Mouse (Mus musculus) macrophage (primary cell): Measurements from ENCODE around the gene Nub1. TPM values are rescaled to one million over a fixed set of nuclear protein-coding genes. Genes with fewer than 3 reads are reported as not detected.

Experiments used
- H3K27ac ChIP-seq: fragments of 350-480 bp; formaldehyde crosslinking; 2 replicates; pipeline ENCODE4 v1.9.0; 2021
- H3K36me3 ChIP-seq: fragments of 350-480 bp; formaldehyde crosslinking; 2 replicates; pipeline ENCODE4 v1.9.0; 2021; ENCODE audit errors: inconsistent target
- H3K4me3 ChIP-seq: fragments of 350-480 bp; formaldehyde crosslinking; 2 replicates; pipeline ENCODE4 v1.9.0; 2021; ENCODE audit errors: inconsistent target
- H3K79me2 ChIP-seq: fragments of 350-480 bp; formaldehyde crosslinking; 2 replicates; pipeline ENCODE4 v1.9.0; 2021; ENCODE audit errors: inconsistent target
- WGBS: methylation state at CpG from one replicate; pipeline ENCODE4 v1.1.7; 2026; ENCODE audit warnings: inconsistent platforms; ENCODE audit not compliant: missing documents; 5-methylcytosine and 5-hydroxymethylcytosine counted together
- polyA plus RNA-seq: library from polyadenylated mRNA; stranded (reverse); fragments of 250-400 nt; gene quantifications from 3 replicates; pipeline ENCODE4 v1.2.4, GENCODE M21; 2018; ENCODE audit warnings: inconsistent platforms

Nub1 gene
- polyA plus RNA-seq, 1 experiment from 2014 or later, result 97.0 TPM

DNA sequence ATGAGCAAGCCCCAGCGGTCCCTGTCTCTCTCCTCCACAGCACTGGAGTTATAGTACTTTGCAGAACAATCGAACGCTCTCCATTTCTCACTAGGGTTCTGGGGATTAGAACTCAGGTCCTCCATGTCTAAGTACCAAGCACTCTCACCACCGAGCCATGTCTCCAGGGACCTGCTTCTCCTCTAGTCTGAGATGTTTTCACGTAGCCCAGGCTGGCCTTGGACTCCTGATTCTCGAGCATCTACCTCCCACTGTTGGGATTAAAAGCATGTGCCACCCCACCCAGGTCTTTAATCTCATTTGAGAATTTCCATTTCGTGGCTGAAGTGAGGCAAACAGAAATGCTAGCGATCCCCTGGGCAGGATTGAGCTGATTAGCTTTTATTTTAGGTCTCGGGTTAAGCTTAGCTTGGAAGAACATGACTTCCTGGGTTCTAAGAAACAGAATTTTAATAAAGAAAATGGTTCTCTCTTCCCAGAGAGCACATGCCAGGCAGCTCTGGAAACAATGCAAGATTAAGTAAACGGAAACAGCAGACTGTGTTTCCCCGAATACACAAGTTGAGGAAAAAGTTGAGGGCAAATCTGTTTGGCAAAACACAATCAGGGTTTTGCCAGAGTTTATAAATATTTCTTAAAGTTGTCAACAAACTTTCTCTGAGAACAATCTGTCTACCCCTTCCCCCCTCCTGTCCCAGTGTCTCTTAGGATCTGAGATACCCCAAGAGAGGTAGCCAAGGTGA is 38.4 kb downstream of the Nub1 start:
- H3K4me3 ChIP-seq, result no peak overlapping the region
- WGBS, result 91% methylated on average over 11 of the region's 11 CpGs
- no peaks in the 10 kb centered on the region for H3K79me2 ChIP-seq
- H3K36me3 ChIP-seq, result no peaks in the 10 kb centered on the region
- H3K27ac ChIP-seq, result no peak overlapping the region

GRCm38 (mm10) chr5:24724270-24724634 is 38.9 kb downstream of the Nub1 start:
- no peak overlapping the region for H3K4me3 ChIP-seq
- no peaks in the 10 kb centered on the region for H3K36me3 ChIP-seq
- no peaks in the 10 kb centered on the region for H3K79me2 ChIP-seq
- WGBS, result 98% methylated on average over 5 of the region's 5 CpGs
- no peak overlapping the region for H3K27ac ChIP-seq

DNA sequence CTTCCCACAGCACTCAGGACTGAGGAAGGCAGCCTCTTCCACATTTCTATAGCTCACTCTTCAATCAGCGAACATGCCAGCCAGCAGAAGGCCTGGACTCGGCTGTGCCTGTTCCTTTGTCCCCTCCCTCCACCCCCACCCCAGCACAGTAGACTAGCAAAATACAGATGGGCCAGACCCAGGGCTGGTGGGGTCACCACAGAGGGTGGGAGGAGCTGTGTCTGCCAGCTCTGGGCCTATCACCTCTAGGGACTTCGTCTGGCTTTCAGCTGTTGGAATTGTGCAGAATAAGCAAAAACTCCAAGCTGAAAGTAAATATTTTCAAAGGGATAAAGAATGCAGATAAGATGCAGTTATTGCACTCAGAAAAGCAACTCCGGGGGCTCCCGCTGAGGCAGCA is 39.5 kb downstream of the Nub1 start:
- WGBS, result 88% methylated on average over 5 of the region's 5 CpGs
- no peaks in the 10 kb centered on the region for H3K36me3 ChIP-seq

GRCm38 (mm10) chr5:24725897-24726296 is 40.6 kb downstream of the Nub1 start:
- no peak overlapping the region for H3K4me3 ChIP-seq
- no peaks in the 10 kb centered on the region for H3K79me2 ChIP-seq
- H3K27ac ChIP-seq, result no peak overlapping the region
- WGBS, result 91% methylated on average over 6 of the region's 6 CpGs
- no peaks in the 10 kb centered on the region for H3K36me3 ChIP-seq

More for the DNA sequence above, 39.5 kb downstream of the Nub1 start:
- Histone ChIP-seq H3K4me3 (no peak overlapping the region), H3K27ac (no peak overlapping the region), H3K79me2 (no peaks in the 10 kb centered on the region)

DNA sequence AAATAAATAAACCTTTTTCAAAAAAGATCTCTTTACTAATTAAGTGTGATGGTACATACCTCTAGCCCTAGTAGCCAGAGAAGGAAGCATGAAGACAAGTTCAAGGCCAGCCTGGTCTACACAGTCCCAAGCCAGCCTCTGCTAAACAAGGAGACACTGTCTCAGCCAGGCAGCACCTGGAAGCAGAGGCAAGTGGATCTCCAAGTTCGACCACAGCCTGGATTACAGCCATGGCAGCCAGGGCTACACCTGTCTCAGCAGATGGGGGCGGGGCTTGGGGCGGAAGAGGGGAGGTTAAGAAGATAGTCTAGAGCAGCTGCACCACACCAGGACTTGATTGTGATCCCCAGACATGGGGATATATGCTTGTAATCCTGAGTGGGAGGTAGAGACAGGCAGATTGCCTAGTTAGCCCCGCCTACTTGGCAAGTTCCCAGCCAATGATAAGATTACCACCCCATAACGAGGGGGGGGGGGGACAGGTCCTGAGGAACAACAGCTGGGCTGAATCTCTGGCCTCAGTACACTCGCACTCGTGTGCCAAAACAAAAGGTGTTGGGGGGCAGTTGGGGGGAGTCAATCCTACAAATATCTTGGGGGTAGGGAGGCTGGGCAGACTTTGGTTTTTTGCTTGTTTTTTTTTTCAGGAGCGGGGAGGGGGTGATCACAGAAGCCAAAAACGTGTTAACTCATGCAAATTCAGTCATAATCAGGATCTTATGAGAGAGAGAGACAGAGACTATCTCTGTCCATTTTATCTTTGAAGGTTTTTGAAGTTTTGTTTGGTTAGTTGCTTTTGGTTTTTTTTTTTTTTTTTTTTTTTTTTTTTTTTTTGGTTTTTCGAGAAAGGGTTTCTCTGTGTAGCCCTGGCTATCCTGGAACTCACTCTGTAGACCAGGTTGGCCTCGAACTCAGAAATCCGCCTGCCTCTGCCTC is 41.8 kb downstream of the Nub1 start:
- WGBS, result 88% methylated on average over 8 of the region's 12 CpGs

DNA sequence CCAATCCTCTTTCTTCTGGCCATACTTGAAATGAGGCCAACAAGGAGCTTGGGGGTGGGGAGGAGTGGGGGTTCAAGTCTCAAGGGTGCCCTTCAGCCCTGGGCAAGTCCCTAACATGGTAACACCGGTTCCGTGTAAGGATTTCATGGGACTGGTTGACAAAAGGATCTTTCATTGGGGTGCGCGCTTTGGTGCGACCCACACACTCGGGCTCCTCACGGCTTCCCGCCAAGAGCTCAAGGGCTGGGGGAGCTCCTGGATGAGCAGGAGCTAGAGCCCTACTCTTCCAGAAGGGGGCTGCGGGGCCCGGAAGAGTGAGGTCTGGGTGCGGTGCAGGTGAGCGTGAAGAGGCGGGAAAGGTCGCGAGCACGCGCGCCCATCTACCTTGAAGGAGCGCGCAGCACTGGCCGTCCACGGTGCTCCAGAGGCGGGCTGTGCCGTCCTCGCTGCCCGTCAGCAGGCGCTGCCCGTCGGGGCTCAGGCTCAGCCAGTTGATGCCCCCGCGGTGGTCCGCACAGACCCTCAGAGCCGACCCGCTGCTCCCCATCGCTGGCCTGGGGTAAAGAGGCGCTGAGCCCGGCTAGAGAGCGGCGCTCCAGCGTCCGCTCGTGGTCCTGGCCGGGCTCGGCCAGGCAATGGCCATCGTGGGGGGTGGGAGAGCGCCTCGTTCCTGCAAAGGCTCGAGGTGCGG is 44.6 kb downstream of the Nub1 start:
- Histone ChIP-seq H3K4me3 (no peak overlapping the region), H3K27ac (no peak overlapping the region), H3K36me3 (no peaks in the 10 kb centered on the region), H3K79me2 (no peaks in the 10 kb centered on the region)
- WGBS, result 5% methylated on average over 49 of the region's 49 CpGs

More for the DNA sequence above, 41.8 kb downstream of the Nub1 start:
- no peaks in the 10 kb centered on the region for H3K36me3 ChIP-seq
- no peaks in the 10 kb centered on the region for H3K79me2 ChIP-seq
- no peak overlapping the region for H3K27ac ChIP-seq
- no peak overlapping the region for H3K4me3 ChIP-seq

- 3% methylated on average over 22 of the region's 23 CpGs for WGBS
- H3K79me2 ChIP-seq, result no peaks in the 10 kb centered on the region
- H3K27ac ChIP-seq, result no peak within 1 kb of the TSS
- H3K4me3 ChIP-seq, result no peak within 1 kb of the TSS
- H3K36me3 ChIP-seq, result no peaks in the 10 kb centered on the region
Observed at GRCm38 (mm10) chr5:24730488-24730871, 45.1 kb downstream of the Nub1 start, which contains the start of gene Wdr86. TSS of gene Wdr86 (minus strand) at chr5:24730727.

DNA sequence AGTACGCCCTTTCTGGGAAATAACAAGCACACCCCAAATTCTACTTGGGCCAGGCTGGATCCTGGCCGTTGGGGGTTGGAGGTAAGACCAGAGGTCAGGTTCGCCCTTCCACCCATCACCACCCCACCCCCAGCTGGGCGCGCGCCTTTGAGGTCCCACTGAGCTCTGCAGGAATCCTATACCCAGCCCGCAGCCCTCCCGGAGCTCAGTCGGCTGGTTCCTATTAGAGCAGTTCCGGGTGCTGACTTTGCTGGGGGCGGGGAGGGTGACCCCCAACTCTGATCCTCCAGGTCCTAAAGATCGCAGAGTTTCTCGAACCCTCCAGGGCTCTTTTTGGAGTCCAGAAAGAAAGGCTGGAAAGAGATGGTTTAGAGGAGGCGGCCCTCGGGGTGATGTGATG is 45.7 kb downstream of the Nub1 start:
- Histone ChIP-seq H3K79me2 (no peaks in the 10 kb centered on the region), H3K36me3 (no peaks in the 10 kb centered on the region), H3K4me3 (no peak overlapping the region), H3K27ac (no peak overlapping the region)
- WGBS, result 15% methylated on average over 15 of the region's 15 CpGs

DNA sequence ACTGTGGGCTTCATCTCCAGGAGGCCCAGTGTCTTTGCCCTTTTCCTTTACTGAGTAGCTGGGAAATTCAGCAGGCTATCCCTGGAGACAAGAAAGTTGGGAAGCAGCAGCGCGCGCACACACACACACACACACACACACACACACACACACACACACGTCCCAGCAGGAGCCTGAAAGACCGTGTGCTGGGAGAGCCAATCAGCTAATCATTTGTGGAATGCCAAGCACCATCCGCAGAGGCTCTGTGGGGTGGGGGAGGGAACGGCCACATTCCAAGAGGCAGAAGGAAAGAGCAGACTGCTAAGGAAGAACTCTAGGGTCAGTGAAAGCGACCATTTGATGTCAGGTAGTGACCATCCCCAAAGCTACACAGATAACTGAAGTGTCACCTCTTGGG is 47.8 kb downstream of the Nub1 start:
- 86% methylated on average over 8 of the region's 8 CpGs for WGBS

GRCm38 (mm10) chr5:24733771-24734426 is 48.6 kb downstream of the Nub1 start:
- no peaks in the 10 kb centered on the region for H3K79me2 ChIP-seq
- 93% methylated on average over 7 of the region's 7 CpGs for WGBS
- H3K36me3 ChIP-seq, result no peaks in the 10 kb centered on the region
- H3K27ac ChIP-seq, result no peak overlapping the region
- no peak overlapping the region for H3K4me3 ChIP-seq

More for the DNA sequence above, 47.8 kb downstream of the Nub1 start:
- Histone ChIP-seq H3K79me2 (no peaks in the 10 kb centered on the region), H3K4me3 (no peak overlapping the region), H3K36me3 (no peaks in the 10 kb centered on the region), H3K27ac (no peak overlapping the region)

- WGBS, result 97% methylated on average over 10 of the region's 10 CpGs
- H3K4me3 ChIP-seq, result no peak overlapping the region
- H3K27ac ChIP-seq, result no peak overlapping the region
- H3K79me2 ChIP-seq, result no peaks in the 10 kb centered on the region
- H3K36me3 ChIP-seq, result no peaks in the 10 kb centered on the region
Observed at GRCm38 (mm10) chr5:24737595-24737994, 52.3 kb downstream of the Nub1 start.

- Histone ChIP-seq H3K79me2 (no peaks in the 10 kb centered on the region), H3K27ac (no peak overlapping the region), H3K36me3 (no peaks in the 10 kb centered on the region), H3K4me3 (no peak overlapping the region)
- WGBS, result 100% methylated on average over 1 of the region's 1 CpGs
Observed at GRCm38 (mm10) chr5:24738517-24738916, 53.2 kb downstream of the Nub1 start.

- WGBS, result 10% methylated on average over 15 of the region's 15 CpGs
- no peaks in the 10 kb centered on the region for H3K36me3 ChIP-seq
- no peak overlapping the region for H3K27ac ChIP-seq
- H3K4me3 ChIP-seq, result no peak overlapping the region
- H3K79me2 ChIP-seq, result no peaks in the 10 kb centered on the region
Observed at GRCm38 (mm10) chr5:24739141-24739753, 53.9 kb downstream of the Nub1 start.
